Mouse (Mus musculus): Measurements from ENCODE around the gene Serinc4. TPM values are rescaled to one million over a fixed set of nuclear protein-coding genes. Genes with fewer than 3 reads are reported as not detected.

The Serinc4 gene
- total and polyA plus RNA-seq, 2 experiments = 0.11 TPM; not detected in 1

DNA sequence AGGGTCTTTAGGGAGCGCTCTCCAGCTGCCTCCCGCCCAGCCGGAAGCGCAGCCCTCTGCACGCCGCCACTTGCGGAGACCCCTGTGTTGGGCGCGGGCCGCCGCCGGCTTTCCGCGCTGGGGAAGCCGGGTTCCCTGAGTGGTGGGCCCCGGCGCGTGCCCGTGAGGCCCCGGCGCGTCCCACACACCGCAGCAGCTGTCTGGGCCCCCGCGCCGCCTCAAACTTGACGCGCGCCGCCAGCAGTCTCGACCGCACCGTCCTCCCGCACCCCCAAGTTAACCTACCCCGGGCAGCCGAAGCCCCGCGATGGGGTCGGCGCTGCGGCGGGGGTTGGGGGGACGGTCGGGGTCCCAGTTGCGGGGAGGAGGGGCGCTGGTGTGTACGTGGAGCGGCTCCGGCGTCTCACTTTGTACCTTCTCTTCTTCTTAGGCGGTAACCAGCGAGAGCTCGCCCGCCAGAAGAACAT, 7.0 kb downstream of the Serinc4 start:
- DNase-seq (ENCODE audit: extremely low read depth, low read depth, low spot score) = no peak
- Histone ChIP-seq H3K4me3 (ENCODE audit: insufficient read depth, low read depth, low read length) (peak overlapping the region; percentile 84), H3K79me2 (ENCODE audit: control insufficient read depth, insufficient read depth, low read length) (peaks cover 9% of the 10 kb centered on the region; the same call in 1 of the 2 replicates), H3K27me3 (ENCODE audit: control insufficient read depth, insufficient read depth, low read length) (no peaks in the 10 kb centered on the region), H3K9ac (ENCODE audit: low read depth, low read length) (peak overlapping the region; percentile 98), H3K36me3 (ENCODE audit: control insufficient read depth, insufficient read depth, low read length) (peaks cover 19% of the 10 kb centered on the region), H3K4me1 (ENCODE audit: control insufficient read depth, insufficient read depth, low read length) (peaks cover 10% of the 10 kb centered on the region), H3K27ac (replicated peaks; ENCODE audit: insufficient read depth, low read depth, low read length) (peak overlapping the region; percentile 80)
- under 1% methylated on average over 54 of the region's 54 CpGs for whole genome bisulfite sequencing
- no peak for TF ChIP-seq CTCF (IDR thresholded peaks at IDR 0.05; ENCODE audit: low read depth, low read length)
- no peak for TF ChIP-seq POLR2A (IDR thresholded peaks at IDR 0.05; ENCODE audit: extremely low read depth, insufficient read depth, low read length)

GRCm38 (mm10) chr2:121448739-121449535, 7.6 kb downstream of the Serinc4 start, which contains the start of gene Serf2:
TSS of gene Serf2 (plus strand) at chr2:121449195.
- H3K27ac ChIP-seq (replicated peaks; ENCODE audit: insufficient read depth, low read depth, low read length) = peak within 1 kb of the TSS; percentile 96
- peak; percentile 92 for DNase-seq (ENCODE audit: extremely low read depth, low read depth, low spot score)
- no peaks in the 10 kb centered on the region for H3K27me3 ChIP-seq (ENCODE audit: control insufficient read depth, insufficient read depth, low read length)
- peak within 1 kb of the TSS; percentile 98 for H3K9ac ChIP-seq (ENCODE audit: low read depth, low read length)
- under 1% methylated on average over 69 of the region's 74 CpGs for WGBS
- peak within 1 kb of the TSS; percentile 84 for H3K4me3 ChIP-seq (ENCODE audit: insufficient read depth, low read depth, low read length)
- H3K4me1 ChIP-seq (ENCODE audit: control insufficient read depth, insufficient read depth, low read length) = peaks cover 10% of the 10 kb centered on the region
- peak; percentile 96 for TF ChIP-seq POLR2A (IDR thresholded peaks at IDR 0.05; ENCODE audit: extremely low read depth, insufficient read depth, low read length)
- no peak for TF ChIP-seq CTCF (IDR thresholded peaks at IDR 0.05; ENCODE audit: low read depth, low read length)
- peaks cover 9% of the 10 kb centered on the region; the same call in 1 of the 2 replicates for H3K79me2 ChIP-seq (ENCODE audit: control insufficient read depth, insufficient read depth, low read length)
- peaks cover 19% of the 10 kb centered on the region for H3K36me3 ChIP-seq (ENCODE audit: control insufficient read depth, insufficient read depth, low read length)

DNA sequence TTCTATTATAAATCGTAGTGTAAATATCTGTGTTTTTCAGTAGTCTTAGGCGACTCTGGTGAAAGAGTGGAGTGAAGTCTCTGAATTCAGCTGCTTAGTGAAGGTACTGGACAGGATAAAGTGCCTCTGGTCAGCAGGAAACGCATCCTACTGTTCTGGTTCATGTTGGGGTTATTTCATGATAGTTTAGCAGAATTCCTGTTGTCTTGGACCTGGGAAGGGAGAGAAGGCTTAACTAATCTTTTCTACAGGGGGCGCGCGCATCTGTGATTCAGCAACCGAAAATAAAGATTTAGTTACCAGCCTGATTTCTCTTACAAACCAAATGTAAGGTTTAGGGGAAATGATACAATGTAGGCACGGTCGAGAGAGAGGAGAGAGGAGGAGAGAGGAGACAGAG, 8.4 kb downstream of the Serinc4 start:
- peak; percentile 50 for DNase-seq (ENCODE audit: extremely low read depth, low read depth, low spot score)
- Histone ChIP-seq H3K9ac (ENCODE audit: low read depth, low read length) (peak overlapping the region; percentile 56; the same call in 1 of the 2 replicates), H3K4me1 (ENCODE audit: control insufficient read depth, insufficient read depth, low read length) (peaks cover 10% of the 10 kb centered on the region), H3K79me2 (ENCODE audit: control insufficient read depth, insufficient read depth, low read length) (peaks cover 9% of the 10 kb centered on the region; the same call in 1 of the 2 replicates), H3K36me3 (ENCODE audit: control insufficient read depth, insufficient read depth, low read length) (peaks cover 17% of the 10 kb centered on the region), H3K27ac (replicated peaks; ENCODE audit: insufficient read depth, low read depth, low read length) (peak overlapping the region; percentile 96), H3K4me3 (ENCODE audit: insufficient read depth, low read depth, low read length) (peak overlapping the region; percentile 57), H3K27me3 (ENCODE audit: control insufficient read depth, insufficient read depth, low read length) (no peaks in the 10 kb centered on the region)
- 9% methylated on average over 9 of the region's 9 CpGs for WGBS
- TF ChIP-seq CTCF (IDR thresholded peaks at IDR 0.05; ENCODE audit: low read depth, low read length) (no peak), POLR2A (IDR thresholded peaks at IDR 0.05; ENCODE audit: extremely low read depth, insufficient read depth, low read length) (no peak)

DNA sequence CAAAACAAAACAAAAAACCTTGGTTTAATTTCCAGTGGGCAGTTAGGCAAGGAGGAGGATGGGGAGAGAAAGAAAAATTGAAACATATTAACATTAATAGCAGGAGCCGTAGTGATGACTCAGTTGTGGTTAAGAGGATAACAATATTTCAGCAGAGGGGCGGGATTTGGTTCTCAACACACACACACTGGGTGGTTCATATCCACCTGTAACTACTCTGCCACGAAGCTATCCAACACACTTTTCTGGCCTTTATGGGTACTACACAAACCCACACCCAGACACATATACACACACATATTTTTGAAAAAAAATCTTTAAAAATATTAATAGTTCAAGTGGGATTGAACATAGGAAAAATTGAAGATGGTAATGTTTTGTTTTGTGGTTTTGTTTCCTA, 9.6 kb downstream of the Serinc4 start:
- TF ChIP-seq POLR2A (IDR thresholded peaks at IDR 0.05; ENCODE audit: extremely low read depth, insufficient read depth, low read length) (no peak), CTCF (IDR thresholded peaks at IDR 0.05; ENCODE audit: low read depth, low read length) (no peak)
- Histone ChIP-seq H3K4me3 (ENCODE audit: insufficient read depth, low read depth, low read length) (no peak overlapping the region), H3K36me3 (ENCODE audit: control insufficient read depth, insufficient read depth, low read length) (peaks cover 8% of the 10 kb centered on the region; the same call in 1 of the 2 replicates), H3K9ac (ENCODE audit: low read depth, low read length) (no peak overlapping the region), H3K4me1 (ENCODE audit: control insufficient read depth, insufficient read depth, low read length) (peaks cover 7% of the 10 kb centered on the region), H3K27ac (replicated peaks; ENCODE audit: insufficient read depth, low read depth, low read length) (no peak overlapping the region), H3K27me3 (ENCODE audit: control insufficient read depth, insufficient read depth, low read length) (no peaks in the 10 kb centered on the region), H3K79me2 (ENCODE audit: control insufficient read depth, insufficient read depth, low read length) (peaks cover 9% of the 10 kb centered on the region; the same call in 1 of the 2 replicates)
- DNase-seq (ENCODE audit: extremely low read depth, low read depth, low spot score) = no peak
- WGBS = 94% methylated on average over 3 of the region's 3 CpGs

DNA sequence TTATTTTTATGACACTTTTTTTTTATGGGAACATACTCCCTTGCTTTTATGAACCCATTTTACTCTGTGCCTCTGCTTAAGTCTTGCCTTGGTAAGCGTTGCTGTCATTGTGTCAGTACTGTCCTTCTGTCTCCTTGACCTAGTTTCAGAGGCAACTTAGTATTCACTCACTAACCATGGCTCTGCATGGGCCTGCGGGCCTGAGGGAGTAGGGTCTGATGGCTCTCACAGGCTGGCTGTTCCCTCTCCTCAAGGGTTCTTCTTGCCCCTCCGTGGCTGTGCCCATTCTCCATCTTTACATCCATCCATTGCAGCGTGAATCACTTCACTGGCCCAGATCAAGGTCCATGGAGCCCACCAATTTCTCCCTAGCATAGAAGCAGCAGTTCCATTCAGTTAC, 10.1 kb downstream of the Serinc4 start:
- 92% methylated on average over 4 of the region's 4 CpGs for WGBS
- Histone ChIP-seq H3K27ac (replicated peaks; ENCODE audit: insufficient read depth, low read depth, low read length) (no peak overlapping the region), H3K36me3 (ENCODE audit: control insufficient read depth, insufficient read depth, low read length) (peaks cover 7% of the 10 kb centered on the region; the same call in 1 of the 2 replicates), H3K27me3 (ENCODE audit: control insufficient read depth, insufficient read depth, low read length) (no peaks in the 10 kb centered on the region), H3K79me2 (ENCODE audit: control insufficient read depth, insufficient read depth, low read length) (peaks cover 9% of the 10 kb centered on the region; the same call in 1 of the 2 replicates), H3K9ac (ENCODE audit: low read depth, low read length) (no peak overlapping the region), H3K4me1 (ENCODE audit: control insufficient read depth, insufficient read depth, low read length) (peaks cover 9% of the 10 kb centered on the region), H3K4me3 (ENCODE audit: insufficient read depth, low read depth, low read length) (no peak overlapping the region)
- DNase-seq (ENCODE audit: extremely low read depth, low read depth, low spot score) = no peak
- TF ChIP-seq CTCF (IDR thresholded peaks at IDR 0.05; ENCODE audit: low read depth, low read length) = no peak
- TF ChIP-seq POLR2A (IDR thresholded peaks at IDR 0.05; ENCODE audit: extremely low read depth, insufficient read depth, low read length) = no peak
